Mouse (Mus musculus): ENCODE data around the gene Unc93b1. TPM values are rescaled to one million over a fixed set of nuclear protein-coding genes. Genes with fewer than 3 reads are reported as not detected.

The Unc93b1 gene
- polyA plus RNA-seq, 1 experiment from 2014 or later, result 11.9 TPM

GRCm38 (mm10) chr19:3991966-3992365 lies 57.0 kb downstream of the Unc93b1 start:
- no peaks in the 10 kb centered on the region for H3K9me3 ChIP-seq
- no peak for ATAC-seq (ENCODE audit: low FRiP score, low read depth)
- no peaks in the 10 kb centered on the region for H3K4me1 ChIP-seq (replicated peaks)
- H3K4me2 ChIP-seq, result no peak overlapping the region
- H3K9ac ChIP-seq, result no peak overlapping the region
- WGBS, result 80% methylated on average over 3 of the region's 3 CpGs
- H3K36me3 ChIP-seq, result no peaks in the 10 kb centered on the region
- H3K27me3 ChIP-seq, result no peaks in the 10 kb centered on the region
- no peak overlapping the region for H3K27ac ChIP-seq (replicated peaks)
- no peak overlapping the region for H3K4me3 ChIP-seq

GRCm38 (mm10) chr19:3992416-3992815 lies 57.4 kb downstream of the Unc93b1 start, which contains the start of gene Tbx10:
TSS of gene Tbx10 (plus strand) at chr19:3992752.
- no peak for ATAC-seq (ENCODE audit: low FRiP score, low read depth)
- H3K9ac ChIP-seq, result no peak within 1 kb of the TSS
- WGBS, result 63% methylated on average over 5 of the region's 5 CpGs

GRCm38 (mm10) chr19:3994932-3995331 lies 59.9 kb downstream of the Unc93b1 start:
- Histone ChIP-seq H3K27ac (replicated peaks) (no peak overlapping the region), H3K4me3 (no peak overlapping the region), H3K9ac (no peak overlapping the region), H3K9me3 (no peaks in the 10 kb centered on the region), H3K36me3 (no peaks in the 10 kb centered on the region), H3K4me1 (replicated peaks) (peaks cover 11% of the 10 kb centered on the region), H3K27me3 (no peaks in the 10 kb centered on the region), H3K4me2 (no peak overlapping the region)
- WGBS, result 69% methylated on average over 6 of the region's 6 CpGs
- no peak for ATAC-seq (ENCODE audit: low FRiP score, low read depth)

More at GRCm38 (mm10) chr19:3992416-3992815, 57.4 kb downstream of the Unc93b1 start, which contains the start of gene Tbx10:
- Histone ChIP-seq H3K36me3 (no peaks in the 10 kb centered on the region), H3K9me3 (no peaks in the 10 kb centered on the region), H3K4me1 (replicated peaks) (no peaks in the 10 kb centered on the region), H3K4me2 (no peak within 1 kb of the TSS), H3K27ac (replicated peaks) (no peak within 1 kb of the TSS), H3K27me3 (no peaks in the 10 kb centered on the region), H3K4me3 (no peak within 1 kb of the TSS)

GRCm38 (mm10) chr19:3995505-3995904 lies 60.5 kb downstream of the Unc93b1 start:
- Histone ChIP-seq H3K9me3 (no peaks in the 10 kb centered on the region), H3K9ac (no peak overlapping the region), H3K4me3 (no peak overlapping the region), H3K36me3 (no peaks in the 10 kb centered on the region), H3K4me1 (replicated peaks) (peaks cover 12% of the 10 kb centered on the region), H3K4me2 (no peak overlapping the region), H3K27me3 (no peaks in the 10 kb centered on the region), H3K27ac (replicated peaks) (no peak overlapping the region)
- ATAC-seq (ENCODE audit: low FRiP score, low read depth), result no peak
- 92% methylated on average over 3 of the region's 3 CpGs for WGBS

GRCm38 (mm10) chr19:3996106-3996505 lies 61.1 kb downstream of the Unc93b1 start:
- no peaks in the 10 kb centered on the region for H3K27me3 ChIP-seq
- H3K9me3 ChIP-seq, result no peaks in the 10 kb centered on the region
- 75% methylated on average over 7 of the region's 7 CpGs for WGBS

GRCm38 (mm10) chr19:3996747-3997146 lies 61.8 kb downstream of the Unc93b1 start:
- no peaks in the 10 kb centered on the region for H3K9me3 ChIP-seq
- no peaks in the 10 kb centered on the region for H3K36me3 ChIP-seq
- no peak overlapping the region for H3K4me3 ChIP-seq
- no peaks in the 10 kb centered on the region for H3K27me3 ChIP-seq
- peaks cover 22% of the 10 kb centered on the region for H3K4me1 ChIP-seq (replicated peaks)
- ATAC-seq (ENCODE audit: low FRiP score, low read depth), result no peak
- H3K27ac ChIP-seq (replicated peaks), result no peak overlapping the region
- H3K4me2 ChIP-seq, result no peak overlapping the region
- WGBS, result 87% methylated on average over 8 of the region's 8 CpGs
- H3K9ac ChIP-seq, result no peak overlapping the region

More at GRCm38 (mm10) chr19:3996106-3996505, 61.1 kb downstream of the Unc93b1 start:
- H3K4me3 ChIP-seq, result no peak overlapping the region
- ATAC-seq (ENCODE audit: low FRiP score, low read depth), result no peak
- no peak overlapping the region for H3K27ac ChIP-seq (replicated peaks)
- H3K9ac ChIP-seq, result no peak overlapping the region
- H3K36me3 ChIP-seq, result no peaks in the 10 kb centered on the region
- H3K4me1 ChIP-seq (replicated peaks), result peaks cover 15% of the 10 kb centered on the region
- H3K4me2 ChIP-seq, result no peak overlapping the region

- WGBS, result 63% methylated on average over 8 of the region's 8 CpGs
- Histone ChIP-seq H3K4me1 (replicated peaks) (peaks cover 24% of the 10 kb centered on the region), H3K36me3 (no peaks in the 10 kb centered on the region), H3K9me3 (no peaks in the 10 kb centered on the region), H3K4me2 (no peak overlapping the region), H3K4me3 (no peak overlapping the region), H3K27me3 (no peaks in the 10 kb centered on the region), H3K9ac (no peak overlapping the region), H3K27ac (replicated peaks) (no peak overlapping the region)
- no peak for ATAC-seq (ENCODE audit: low FRiP score, low read depth)
Measured at GRCm38 (mm10) chr19:3997231-3997630, 62.2 kb downstream of the Unc93b1 start.

GRCm38 (mm10) chr19:3998335-3998734 lies 63.3 kb downstream of the Unc93b1 start:
- Histone ChIP-seq H3K27ac (replicated peaks) (no peak overlapping the region), H3K36me3 (no peaks in the 10 kb centered on the region), H3K9ac (no peak overlapping the region), H3K27me3 (no peaks in the 10 kb centered on the region), H3K9me3 (no peaks in the 10 kb centered on the region), H3K4me3 (no peak overlapping the region), H3K4me1 (replicated peaks) (peaks cover 24% of the 10 kb centered on the region), H3K4me2 (no peak overlapping the region)
- no peak for ATAC-seq (ENCODE audit: low FRiP score, low read depth)
- WGBS, result 80% methylated on average over 8 of the region's 8 CpGs

Other genes starting within 250 kb of the Unc93b1 start
- gene Lrp5, start 248.6 kb upstream of the Unc93b1 start, polyA plus RNA-seq (2015; fragmentation: Nextera tagmentation; extraction: Ambion mirVana), result 1.4 TPM in 2 replicates
- 39.3 and 41.4 TPM in 2 replicates for gene 1810055G02Rik, start 226.9 kb upstream of the Unc93b1 start, polyA plus RNA-seq (2015; fragmentation: Nextera tagmentation; extraction: Ambion mirVana)
- gene Kmt5b, start 167.8 kb upstream of the Unc93b1 start, polyA plus RNA-seq (2015; fragmentation: Nextera tagmentation; extraction: Ambion mirVana), result 44.9 and 49.3 TPM in 2 replicates
- gene Chka, start 83.4 kb upstream of the Unc93b1 start, polyA plus RNA-seq (2015; fragmentation: Nextera tagmentation; extraction: Ambion mirVana), result 64.6 and 66.6 TPM in 2 replicates
- 16.4 and 16.8 TPM in 2 replicates for gene Tcirg1, start 28.1 kb upstream of the Unc93b1 start, polyA plus RNA-seq (2015; fragmentation: Nextera tagmentation; extraction: Ambion mirVana)
- gene Ndufs8, start 22.4 kb upstream of the Unc93b1 start, polyA plus RNA-seq (2015; fragmentation: Nextera tagmentation; extraction: Ambion mirVana), result 280 and 290 TPM in 2 replicates
- gene Aldh3b1, start 5.4 kb upstream of the Unc93b1 start, polyA plus RNA-seq (2015; fragmentation: Nextera tagmentation; extraction: Ambion mirVana), result 2.7 and 3.0 TPM in 2 replicates
- gene Aldh3b3, start 23.5 kb downstream of the Unc93b1 start, polyA plus RNA-seq (2015; fragmentation: Nextera tagmentation; extraction: Ambion mirVana), result not detected in 2 replicates
- gene Aldh3b2, start 37.1 kb downstream of the Unc93b1 start, polyA plus RNA-seq (2015; fragmentation: Nextera tagmentation; extraction: Ambion mirVana), result 0.18 and 0.27 TPM in 2 replicates
- 2.5 and 3.0 TPM in 2 replicates for gene Acy3, start 51.4 kb downstream of the Unc93b1 start, polyA plus RNA-seq (2015; fragmentation: Nextera tagmentation; extraction: Ambion mirVana)
- gene Tbx10, start 57.6 kb downstream of the Unc93b1 start, polyA plus RNA-seq (2015; fragmentation: Nextera tagmentation; extraction: Ambion mirVana), result 0.31 and 0.40 TPM in 2 replicates
- 25.8 and 26.5 TPM in 2 replicates for gene Nudt8, start 65.4 kb downstream of the Unc93b1 start, polyA plus RNA-seq (2015; fragmentation: Nextera tagmentation; extraction: Ambion mirVana)
- 5.1 and 5.5 TPM in 2 replicates for gene Gm49405, start 65.4 kb downstream of the Unc93b1 start, polyA plus RNA-seq (2015; fragmentation: Nextera tagmentation; extraction: Ambion mirVana)
- gene Doc2g, start 68.1 kb downstream of the Unc93b1 start, polyA plus RNA-seq (2015; fragmentation: Nextera tagmentation; extraction: Ambion mirVana), result 5.9 and 6.4 TPM in 2 replicates
- 244 and 247 TPM in 2 replicates for gene Ndufv1, start 77.6 kb downstream of the Unc93b1 start, polyA plus RNA-seq (2015; fragmentation: Nextera tagmentation; extraction: Ambion mirVana)
- 534 and 573 TPM in 2 replicates for gene Gstp1, start 102.8 kb downstream of the Unc93b1 start, polyA plus RNA-seq (2015; fragmentation: Nextera tagmentation; extraction: Ambion mirVana)
- 0.60 and 2.2 TPM in 2 replicates for gene Gstp2, start 110.8 kb downstream of the Unc93b1 start, polyA plus RNA-seq (2015; fragmentation: Nextera tagmentation; extraction: Ambion mirVana)
- not detected in 2 replicates for gene Gstp3, start 124.4 kb downstream of the Unc93b1 start, polyA plus RNA-seq (2015; fragmentation: Nextera tagmentation; extraction: Ambion mirVana)
- not detected in 2 replicates for gene Cabp2, start 146.4 kb downstream of the Unc93b1 start, polyA plus RNA-seq (2015; fragmentation: Nextera tagmentation; extraction: Ambion mirVana)
- gene Cdk2ap2, start 162.0 kb downstream of the Unc93b1 start, polyA plus RNA-seq (2015; fragmentation: Nextera tagmentation; extraction: Ambion mirVana), result 82.5 and 92.5 TPM in 2 replicates
- 74.3 and 81.1 TPM in 2 replicates for gene Pitpnm1, start 164.8 kb downstream of the Unc93b1 start, polyA plus RNA-seq (2015; fragmentation: Nextera tagmentation; extraction: Ambion mirVana)
- gene Aip, start 190.7 kb downstream of the Unc93b1 start, polyA plus RNA-seq (2015; fragmentation: Nextera tagmentation; extraction: Ambion mirVana), result 102 and 104 TPM in 2 replicates
- 0.04 and 0.05 TPM in 2 replicates for gene Gpr152, start 204.6 kb downstream of the Unc93b1 start, polyA plus RNA-seq (2015; fragmentation: Nextera tagmentation; extraction: Ambion mirVana)
- 0.21 and 0.26 TPM in 2 replicates for gene Cabp4, start 208.8 kb downstream of the Unc93b1 start, polyA plus RNA-seq (2015; fragmentation: Nextera tagmentation; extraction: Ambion mirVana)
- 119 and 121 TPM in 2 replicates for gene Coro1b, start 213.4 kb downstream of the Unc93b1 start, polyA plus RNA-seq (2015; fragmentation: Nextera tagmentation; extraction: Ambion mirVana)
- 0.26 and 0.83 TPM in 2 replicates for gene Ptprcap, start 218.4 kb downstream of the Unc93b1 start, polyA plus RNA-seq (2015; fragmentation: Nextera tagmentation; extraction: Ambion mirVana)
- gene Rps6kb2, start 228.2 kb downstream of the Unc93b1 start, polyA plus RNA-seq (2015; fragmentation: Nextera tagmentation; extraction: Ambion mirVana), result 47.8 and 56.7 TPM in 2 replicates
- 5.6 and 6.1 TPM in 2 replicates for gene Carns1, start 240.3 kb downstream of the Unc93b1 start, polyA plus RNA-seq (2015; fragmentation: Nextera tagmentation; extraction: Ambion mirVana)